Mouse (Mus musculus): ENCODE results near the gene Sirt2. TPM values are rescaled to one million over a fixed set of nuclear protein-coding genes. Genes with fewer than 3 reads are reported as not detected.

The Sirt2 gene
- polyA plus RNA-seq, 2 experiments: 18.5 to 21.3 TPM

DNA sequence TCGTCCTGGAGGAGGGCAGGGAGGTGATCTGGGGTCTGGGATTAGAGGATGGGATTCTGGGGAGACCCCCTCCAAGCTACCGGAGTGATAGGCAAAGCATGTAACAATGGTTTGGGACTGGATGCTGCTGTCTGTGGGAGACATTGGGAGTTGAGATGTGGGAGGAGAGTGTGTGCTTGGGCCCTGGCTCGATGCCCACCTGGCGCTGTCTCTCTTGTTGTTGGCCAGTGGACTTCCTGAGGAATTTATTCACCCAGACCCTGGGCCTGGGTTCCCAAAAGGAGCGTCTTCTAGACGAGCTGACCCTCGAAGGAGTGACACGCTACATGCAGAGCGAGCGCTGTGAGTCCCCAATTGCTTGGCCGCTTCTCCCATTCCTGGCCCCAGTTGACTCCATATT is 5.3 kb downstream of the Sirt2 start:
- H3K27me3 ChIP-seq (ENCODE audit: control insufficient read depth, insufficient read depth, low read length): no peaks in the 10 kb centered on the region
- 84% methylated on average over 11 of the region's 11 CpGs for WGBS (ENCODE audit: insufficient replicate concordance)
- ATAC-seq (ENCODE audit: insufficient read depth): no peak
- H3K4me3 ChIP-seq (ENCODE audit: insufficient read depth in 1 of 2, low read depth in 2 of 2, low read length in 2 of 2): no peak overlapping the region
- no peaks in the 10 kb centered on the region for H3K9me3 ChIP-seq (ENCODE audit: control insufficient read depth, low read length)
- TF ChIP-seq CTCF (IDR thresholded peaks at IDR 0.05; ENCODE audit: low read depth) (no peak), EP300 (IDR thresholded peaks at IDR 0.05; ENCODE audit: low read depth) (no peak)
- DNase-seq (ENCODE audit: low read depth in 3 of 3, low spot score in 3 of 3): no peak
- no peak overlapping the region for H3K27ac ChIP-seq
- H3K4me1 ChIP-seq (replicated peaks; ENCODE audit: control insufficient read depth in 2 of 2, insufficient read depth in 2 of 2, low read length in 1 of 2): peaks cover 16 to 20% of the 10 kb centered on the region in 2 experiments
- H3K9ac ChIP-seq (replicated peaks): no peak overlapping the region
- no peak overlapping the region for H3K4me2 ChIP-seq (ENCODE audit: low read depth)
- H3K36me3 ChIP-seq (replicated peaks; ENCODE audit: control insufficient read depth, insufficient read depth, low read depth): no peaks in the 10 kb centered on the region

DNA sequence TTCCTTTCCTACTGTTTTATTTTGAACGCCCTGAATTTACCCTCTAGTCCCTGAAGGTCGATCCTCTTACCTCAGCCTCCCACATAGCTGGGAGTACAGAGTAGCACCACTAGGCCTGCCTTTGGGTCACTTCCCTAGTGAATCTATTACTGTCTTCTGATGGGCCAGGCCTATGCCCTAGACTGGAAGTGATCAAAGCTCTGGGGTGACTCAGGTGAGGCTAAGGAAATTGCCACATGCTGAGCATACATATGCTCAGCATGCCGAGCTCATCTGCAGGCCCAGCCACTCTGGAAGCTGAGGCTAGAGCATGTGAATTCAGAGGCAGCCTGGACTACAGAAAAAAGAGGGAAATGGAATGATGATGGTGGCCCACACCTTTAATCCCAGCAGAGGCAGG is 6.6 kb downstream of the Sirt2 start:
- Histone ChIP-seq H3K27me3 (ENCODE audit: control insufficient read depth, insufficient read depth, low read length) (no peaks in the 10 kb centered on the region), H3K4me2 (ENCODE audit: low read depth) (no peak overlapping the region), H3K36me3 (replicated peaks; ENCODE audit: control insufficient read depth, insufficient read depth, low read depth) (no peaks in the 10 kb centered on the region), H3K27ac (no peak overlapping the region), H3K9me3 (ENCODE audit: control insufficient read depth, low read length) (no peaks in the 10 kb centered on the region), H3K9ac (replicated peaks) (no peak overlapping the region), H3K4me1 (replicated peaks; ENCODE audit: control insufficient read depth in 2 of 2, insufficient read depth in 2 of 2, low read length in 1 of 2) (peaks cover 7 to 11% of the 10 kb centered on the region in 2 experiments), H3K4me3 (ENCODE audit: insufficient read depth in 1 of 2, low read depth in 2 of 2, low read length in 2 of 2) (no peak overlapping the region)
- DNase-seq (ENCODE audit: low read depth in 3 of 3, low spot score in 3 of 3) (no peak), ATAC-seq (ENCODE audit: insufficient read depth) (no peak)
- no peak for TF ChIP-seq EP300 (IDR thresholded peaks at IDR 0.05; ENCODE audit: low read depth)
- no peak for TF ChIP-seq CTCF (IDR thresholded peaks at IDR 0.05; ENCODE audit: low read depth)
- 70% methylated on average over 3 of the region's 3 CpGs for WGBS (ENCODE audit: insufficient replicate concordance)

- peaks cover 7 to 11% of the 10 kb centered on the region in 2 experiments for H3K4me1 ChIP-seq (replicated peaks; ENCODE audit: control insufficient read depth in 2 of 2, insufficient read depth in 2 of 2, low read length in 1 of 2)
Observed at GRCm38 (mm10) chr7:28774164-28774563, 7.6 kb downstream of the Sirt2 start.

GRCm38 (mm10) chr7:28775129-28775528 is 8.6 kb downstream of the Sirt2 start:
- Histone ChIP-seq H3K9ac (replicated peaks) (no peak overlapping the region), H3K9me3 (ENCODE audit: control insufficient read depth, low read length) (no peaks in the 10 kb centered on the region), H3K36me3 (replicated peaks; ENCODE audit: control insufficient read depth, insufficient read depth, low read depth) (no peaks in the 10 kb centered on the region), H3K4me1 (replicated peaks; ENCODE audit: control insufficient read depth in 2 of 2, insufficient read depth in 2 of 2, low read length in 1 of 2) (peaks cover 4 to 6% of the 10 kb centered on the region in 2 experiments; a peak in 3 of 4 replicates), H3K27me3 (ENCODE audit: control insufficient read depth, insufficient read depth, low read length) (no peaks in the 10 kb centered on the region), H3K4me2 (ENCODE audit: low read depth) (no peak overlapping the region), H3K27ac (no peak overlapping the region), H3K4me3 (ENCODE audit: insufficient read depth in 1 of 2, low read depth in 2 of 2, low read length in 2 of 2) (no peak overlapping the region)
- WGBS (ENCODE audit: insufficient replicate concordance): 78% methylated on average over 7 of the region's 7 CpGs
- no peak for ATAC-seq (ENCODE audit: insufficient read depth)
- TF ChIP-seq EP300 (IDR thresholded peaks at IDR 0.05; ENCODE audit: low read depth) (no peak), CTCF (IDR thresholded peaks at IDR 0.05; ENCODE audit: low read depth) (no peak)
- no peak for DNase-seq (ENCODE audit: low read depth in 3 of 3, low spot score in 3 of 3)

More at GRCm38 (mm10) chr7:28774164-28774563, 7.6 kb downstream of the Sirt2 start:
- no peak overlapping the region for H3K4me2 ChIP-seq (ENCODE audit: low read depth)
- DNase-seq (ENCODE audit: low read depth in 3 of 3, low spot score in 3 of 3): no peak
- no peak for ATAC-seq (ENCODE audit: insufficient read depth)
- no peak overlapping the region for H3K27ac ChIP-seq
- no peaks in the 10 kb centered on the region for H3K36me3 ChIP-seq (replicated peaks; ENCODE audit: control insufficient read depth, insufficient read depth, low read depth)
- H3K27me3 ChIP-seq (ENCODE audit: control insufficient read depth, insufficient read depth, low read length): no peaks in the 10 kb centered on the region
- no peaks in the 10 kb centered on the region for H3K9me3 ChIP-seq (ENCODE audit: control insufficient read depth, low read length)
- no peak overlapping the region for H3K9ac ChIP-seq (replicated peaks)
- 82% methylated on average over 12 of the region's 12 CpGs for WGBS (ENCODE audit: insufficient replicate concordance)
- H3K4me3 ChIP-seq (ENCODE audit: insufficient read depth in 1 of 2, low read depth in 2 of 2, low read length in 2 of 2): no peak overlapping the region
- TF ChIP-seq CTCF (IDR thresholded peaks at IDR 0.05; ENCODE audit: low read depth): no peak

DNA sequence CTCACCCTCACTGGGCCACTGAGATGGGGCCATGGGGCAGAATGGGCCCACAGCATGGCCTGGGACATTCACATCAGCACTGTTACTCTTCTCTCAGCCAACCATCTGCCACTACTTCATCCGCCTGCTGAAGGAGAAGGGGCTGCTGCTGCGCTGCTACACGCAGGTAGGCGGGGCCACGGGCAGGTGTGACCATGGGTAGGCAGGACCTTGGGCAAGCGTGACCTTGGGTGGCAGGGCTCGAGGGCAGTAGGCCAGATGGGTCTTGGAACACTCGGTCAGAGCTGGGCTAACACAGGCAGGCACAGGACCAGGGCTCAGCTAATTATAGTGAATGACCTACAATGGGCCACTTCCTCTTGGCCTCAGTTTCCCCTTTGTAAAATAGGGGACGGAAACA is 12.3 kb downstream of the Sirt2 start:
- H3K27ac ChIP-seq: no peak overlapping the region
- H3K27me3 ChIP-seq (ENCODE audit: control insufficient read depth, insufficient read depth, low read length): no peaks in the 10 kb centered on the region
- WGBS (ENCODE audit: insufficient replicate concordance): 79% methylated on average over 9 of the region's 9 CpGs
- H3K4me3 ChIP-seq (ENCODE audit: insufficient read depth in 1 of 2, low read depth in 2 of 2, low read length in 2 of 2): no peak overlapping the region
- H3K4me2 ChIP-seq (ENCODE audit: low read depth): no peak overlapping the region
- H3K4me1 ChIP-seq (replicated peaks; ENCODE audit: control insufficient read depth in 2 of 2, insufficient read depth in 2 of 2, low read length in 1 of 2): peaks cover 2 to 6% of the 10 kb centered on the region in 2 experiments
- TF ChIP-seq CTCF (IDR thresholded peaks at IDR 0.05; ENCODE audit: low read depth): no peak
- no peak for TF ChIP-seq EP300 (IDR thresholded peaks at IDR 0.05; ENCODE audit: low read depth)
- DNase-seq (ENCODE audit: low read depth in 3 of 3, low spot score in 3 of 3) (no peak), ATAC-seq (ENCODE audit: insufficient read depth) (no peak)
- no peaks in the 10 kb centered on the region for H3K9me3 ChIP-seq (ENCODE audit: control insufficient read depth, low read length)
- no peak overlapping the region for H3K9ac ChIP-seq (replicated peaks)
- H3K36me3 ChIP-seq (replicated peaks; ENCODE audit: control insufficient read depth, insufficient read depth, low read depth): no peaks in the 10 kb centered on the region
